ENCODE assay signal across 8 mouse cellular contexts in the genomic region with DNA sequence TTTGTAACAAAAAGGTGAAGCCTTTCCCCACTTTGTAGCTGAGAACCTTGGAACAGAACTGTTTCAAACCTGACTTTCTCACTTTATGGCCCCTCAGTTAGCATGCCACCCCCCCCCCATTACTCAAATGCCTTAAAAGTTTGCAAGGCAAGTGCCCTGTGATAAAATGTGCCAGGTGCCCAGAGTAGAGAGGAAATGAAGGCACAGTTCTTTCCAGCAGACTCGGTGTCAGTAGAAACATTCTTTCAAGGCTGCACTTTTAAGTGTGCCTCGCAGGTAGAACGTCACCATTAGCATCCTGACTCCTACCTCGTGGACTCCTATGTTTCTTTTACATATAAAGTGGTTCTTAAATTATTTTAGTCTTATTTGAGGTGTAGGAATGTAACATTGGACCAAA. TPM values are rescaled to one million over a fixed set of nuclear protein-coding genes. Genes with fewer than 3 reads are reported as not detected.
DNase-seq lines count a peak whose midpoint lies in the region; ATAC-seq lines count a peak whose summit lies in the region.

No protein-coding gene starts in this region.

- no peak overlapping the region for H3K27ac ChIP-seq in neural tube, embryonic 11.5 days (ENCODE audit: low read depth, low read length)
- no peak overlapping the region for H3K27ac ChIP-seq in forebrain, embryonic 10.5 days
- no peak overlapping the region for H3K27ac ChIP-seq in limb, embryonic 12.5 days
- no peak overlapping the region for H3K27ac ChIP-seq in stomach, embryonic 14.5 days (ENCODE audit: low read length)

- no peaks in the 10 kb centered on the region for H3K9me3 ChIP-seq in neural tube, embryonic 11.5 days (ENCODE audit: control insufficient read depth, low read length)
- H3K9me3 ChIP-seq in forebrain, embryonic 10.5 days: no peaks in the 10 kb centered on the region
- no peaks in the 10 kb centered on the region for H3K9me3 ChIP-seq in limb, embryonic 12.5 days
- no peaks in the 10 kb centered on the region for H3K9me3 ChIP-seq in stomach, embryonic 14.5 days (ENCODE audit: control insufficient read depth, low read depth, low read length)

- peak overlapping the region; percentile 80 for H3K4me3 ChIP-seq in neural tube, embryonic 11.5 days (ENCODE audit: low read depth, low read length)
- peak overlapping the region; percentile 88 for H3K4me3 ChIP-seq in forebrain, embryonic 10.5 days
- peak overlapping the region; percentile 87 for H3K4me3 ChIP-seq in limb, embryonic 12.5 days (replicated peaks)
- H3K4me3 ChIP-seq in stomach, embryonic 14.5 days (ENCODE audit: low read depth, low read length): peak overlapping the region; percentile 81

- no peaks in the 10 kb centered on the region for H3K27me3 ChIP-seq in neural tube, embryonic 11.5 days (ENCODE audit: control insufficient read depth, insufficient read depth, low read length)
- H3K27me3 ChIP-seq in forebrain, embryonic 10.5 days (ENCODE audit: poor library complexity, severe bottlenecking): no peaks in the 10 kb centered on the region
- H3K27me3 ChIP-seq in limb, embryonic 12.5 days: no peaks in the 10 kb centered on the region
- no peaks in the 10 kb centered on the region for H3K27me3 ChIP-seq in stomach, embryonic 14.5 days (ENCODE audit: control insufficient read depth, insufficient read depth, low read length)

- ATAC-seq in neural tube, embryonic 11.5 days (ENCODE audit: insufficient read depth, low FRiP score, low TSS enrichment): no peak
- no peak for ATAC-seq in limb, embryonic 12.5 days (ENCODE audit: insufficient number of reproducible peaks, insufficient read depth, low FRiP score, low TSS enrichment, low read depth)
- ATAC-seq in stomach, embryonic 14.5 days (ENCODE audit: insufficient number of reproducible peaks, insufficient read depth, low FRiP score, low read depth): no peak

- no peak for DNase-seq in neural tube, embryonic 11.5 days (ENCODE audit: low spot score)
- DNase-seq in neural tube, embryonic 10.5 days (ENCODE audit: extremely low spot score, low spot score): no peak
- DNase-seq in forebrain, embryonic 10.5 days (ENCODE audit: extremely low spot score, low spot score): no peak
- DNase-seq in gastrocnemius, postnatal 10 days: no peak
- no peak for DNase-seq in left cerebral cortex, postnatal 4 days
- DNase-seq in kidney, postnatal 14 days: no peak

- intact Hi-C loops in left cerebral cortex, postnatal 4 days (cut with DNase I): loop anchor here (10.0 kb wide), 1 partner anchor 179 kb away; no protein-coding TSS in a partner anchor

- WGBS in neural tube, embryonic 11.5 days: 84% methylated on average over 4 of the region's 4 CpGs
- WGBS in forebrain, embryonic 10.5 days: 79% methylated on average over 4 of the region's 4 CpGs
- WGBS in limb, embryonic 12.5 days: 76% methylated on average over 4 of the region's 4 CpGs
- 60% methylated on average over 4 of the region's 4 CpGs for WGBS in stomach, embryonic 14.5 days

- no peak overlapping the region for H3K9ac ChIP-seq in neural tube, embryonic 11.5 days (ENCODE audit: low read length)
- peak overlapping the region; percentile 85 for H3K9ac ChIP-seq in limb, embryonic 12.5 days (replicated peaks)
- H3K9ac ChIP-seq in stomach, embryonic 14.5 days (replicated peaks; ENCODE audit: low read depth, low read length): peak overlapping the region; percentile 82

- H3K36me3 ChIP-seq in neural tube, embryonic 11.5 days (ENCODE audit: control insufficient read depth, insufficient read depth, low read length): no peaks in the 10 kb centered on the region
- H3K36me3 ChIP-seq in forebrain, embryonic 10.5 days (replicated peaks): peaks cover 30% of the 10 kb centered on the region
- H3K36me3 ChIP-seq in limb, embryonic 12.5 days: peaks cover 26% of the 10 kb centered on the region
- peaks cover 3% of the 10 kb centered on the region; the same call in 1 of the 2 replicates for H3K36me3 ChIP-seq in stomach, embryonic 14.5 days (ENCODE audit: control insufficient read depth, insufficient read depth, low read length)

- peaks cover 6% of the 10 kb centered on the region; the same call in 1 of the 2 replicates for H3K4me1 ChIP-seq in neural tube, embryonic 11.5 days (ENCODE audit: control insufficient read depth, insufficient read depth, low read length)
- peaks cover 14% of the 10 kb centered on the region for H3K4me1 ChIP-seq in forebrain, embryonic 10.5 days
- H3K4me1 ChIP-seq in limb, embryonic 12.5 days (replicated peaks): peaks cover 6% of the 10 kb centered on the region
- peaks cover 4% of the 10 kb centered on the region; the same call in 1 of the 2 replicates for H3K4me1 ChIP-seq in stomach, embryonic 14.5 days (ENCODE audit: control insufficient read depth, insufficient read depth, low read length)

- H3K4me2 ChIP-seq in neural tube, embryonic 11.5 days (ENCODE audit: low read depth): peak overlapping the region; percentile 69
- peak overlapping the region; percentile 68 for H3K4me2 ChIP-seq in limb, embryonic 12.5 days
- peak overlapping the region; percentile 69 for H3K4me2 ChIP-seq in stomach, embryonic 14.5 days (replicated peaks; ENCODE audit: low read depth, low read length)

RNA-seq across cellular contexts. Expression of a gene that starts 1.0 kb away (rescaled TPM):
- polyA plus RNA-seq in neural tube, embryonic 11.5 days (2014; fragmentation: Nextera tagmentation; extraction: Ambion mirVana): 44.4 and 52.6 TPM in 2 replicates
- polyA plus RNA-seq in forebrain, embryonic 10.5 days (2016; fragmentation: Nextera tagmentation; extraction: Ambion mirVana): 34.6 and 37.7 TPM in 2 replicates
- 50.4 and 53.5 TPM in 2 replicates for polyA plus RNA-seq in limb, embryonic 12.5 days (2016; fragmentation: Nextera tagmentation; extraction: Ambion mirVana)
- polyA plus RNA-seq in stomach, embryonic 14.5 days (2014; fragmentation: Nextera tagmentation; extraction: Ambion mirVana): 65.8 and 68.4 TPM in 2 replicates
- 10 to 100 TPM; 32.9 to 34.1 TPM for total RNA-seq in gastrocnemius, postnatal 10 days (2021)
- total RNA-seq in left cerebral cortex, postnatal 4 days (2021): 100 to 1,000 TPM; 121 to 137 TPM
